Mouse (Mus musculus): ENCODE data around the gene Rpl6.

Gene Rpl6

GRCm38 (mm10) chr5:121204132-121205089 is at the start of gene Rpl6:
TSS of gene Rpl6 (plus strand) at chr5:121204481.
- peak; percentile 76 for DNase-seq (ENCODE audit: low spot score)

GRCm38 (mm10) chr5:121156121-121156520 is 48.2 kb upstream of the Rpl6 start:
- DNase-seq (ENCODE audit: low spot score), result no peak

GRCm38 (mm10) chr5:121157017-121157416 is 47.3 kb upstream of the Rpl6 start:
- DNase-seq (ENCODE audit: low spot score), result no peak

- no peak for DNase-seq (ENCODE audit: low spot score)
Measured at GRCm38 (mm10) chr5:121157489-121157888, 46.8 kb upstream of the Rpl6 start.

- no peak for DNase-seq (ENCODE audit: low spot score)
Measured at GRCm38 (mm10) chr5:121158966-121159365, 45.3 kb upstream of the Rpl6 start.

GRCm38 (mm10) chr5:121162285-121162684 is 42.0 kb upstream of the Rpl6 start:
- DNase-seq (ENCODE audit: low spot score), result no peak

- no peak for DNase-seq (ENCODE audit: low spot score)
Measured at GRCm38 (mm10) chr5:121162923-121163322, 41.4 kb upstream of the Rpl6 start.

- no peak for DNase-seq (ENCODE audit: low spot score)
Measured at GRCm38 (mm10) chr5:121166884-121167283, 37.4 kb upstream of the Rpl6 start.

- DNase-seq (ENCODE audit: low spot score), result no peak
Measured at GRCm38 (mm10) chr5:121169588-121169987, 34.7 kb upstream of the Rpl6 start.

- no peak for DNase-seq (ENCODE audit: low spot score)
Measured at GRCm38 (mm10) chr5:121172835-121173234, 31.4 kb upstream of the Rpl6 start.

- no peak for DNase-seq (ENCODE audit: low spot score)
Measured at GRCm38 (mm10) chr5:121179077-121179857, 25.0 kb upstream of the Rpl6 start.

- no peak for DNase-seq (ENCODE audit: low spot score)
Measured at GRCm38 (mm10) chr5:121183269-121183668, 21.0 kb upstream of the Rpl6 start.

- no peak for DNase-seq (ENCODE audit: low spot score)
Measured at GRCm38 (mm10) chr5:121184375-121184774, 19.9 kb upstream of the Rpl6 start.

- no peak for DNase-seq (ENCODE audit: low spot score)
Measured at GRCm38 (mm10) chr5:121184945-121185551, 19.2 kb upstream of the Rpl6 start.

- no peak for DNase-seq (ENCODE audit: low spot score)
Measured at GRCm38 (mm10) chr5:121187580-121188001, 16.7 kb upstream of the Rpl6 start.

GRCm38 (mm10) chr5:121188265-121188664 is 16.0 kb upstream of the Rpl6 start:
- DNase-seq (ENCODE audit: low spot score), result no peak

GRCm38 (mm10) chr5:121189182-121189581 is 15.1 kb upstream of the Rpl6 start:
- DNase-seq (ENCODE audit: low spot score), result no peak

GRCm38 (mm10) chr5:121190210-121190835 is 14.0 kb upstream of the Rpl6 start:
- no peak for DNase-seq (ENCODE audit: low spot score)

GRCm38 (mm10) chr5:121190836-121191583 is 13.3 kb upstream of the Rpl6 start, which contains the start of gene Ptpn11:
TSS of gene Ptpn11 (minus strand) at chr5:121191397.
- peak; percentile 79 for DNase-seq (ENCODE audit: low spot score)

GRCm38 (mm10) chr5:121191584-121191906 is 12.7 kb upstream of the Rpl6 start:
- DNase-seq (ENCODE audit: low spot score), result no peak

GRCm38 (mm10) chr5:121194173-121194572 is 10.1 kb upstream of the Rpl6 start:
- DNase-seq (ENCODE audit: low spot score), result no peak

All from c-Kit-positive CD71-positive TER-119-positive erythroid progenitor cells, embryonic 14.5 days (primary cell).